Mouse (Mus musculus): ENCODE data around the gene Epb42.
"Not testable (repeated sequence)": the region's sequence is repeated elsewhere in the genome, so short reads cannot be mapped to it uniquely, and the experiment has no call there.

The Epb42 gene

DNA sequence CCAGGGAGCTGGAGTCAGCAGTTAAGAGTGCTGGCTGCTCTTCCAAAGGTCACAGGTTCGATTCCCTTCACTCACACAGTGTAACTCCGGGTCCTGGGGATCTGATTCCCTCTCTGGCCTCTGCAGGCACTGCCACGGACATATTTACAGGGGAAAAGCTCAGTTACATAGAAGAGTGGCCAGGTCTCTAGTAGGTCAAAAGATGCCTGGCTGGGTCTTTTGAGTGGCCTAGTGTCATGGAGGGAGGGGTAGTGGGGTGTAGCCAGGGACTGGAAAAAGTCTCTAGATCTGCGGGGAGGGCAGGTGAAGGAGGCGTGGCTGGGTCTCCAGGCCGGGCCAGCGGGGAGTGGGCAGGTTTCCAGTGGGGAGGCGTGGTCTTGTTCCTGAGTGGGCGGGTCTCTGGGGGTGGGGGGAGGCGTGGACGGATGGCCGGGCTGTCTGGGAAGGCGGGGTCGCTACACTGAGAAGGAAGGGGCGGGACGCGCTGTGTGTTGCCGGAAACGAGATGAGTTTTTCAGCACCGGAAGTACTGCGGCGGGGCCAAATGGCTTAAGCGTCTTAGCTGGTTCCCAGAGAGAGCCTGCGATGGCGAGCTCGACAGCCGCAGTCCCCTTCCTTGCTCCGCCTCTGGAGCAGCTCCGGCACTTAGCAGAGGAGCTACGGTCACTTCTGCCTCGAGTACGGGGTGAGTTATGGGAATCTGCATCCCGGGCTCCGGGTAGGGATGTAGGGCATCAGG, 28.8 kb downstream of the Epb42 start, which contains the start of gene Ccndbp1:
Gene Ccndbp1, plus strand, starts transcription at position 479 of the 739 bp plus-strand sequence.
- DNase-seq (ENCODE audit: low spot score in 2 of 2) = peak; percentile 92 to 93

- DNase-seq (ENCODE audit: low spot score in 2 of 2) = no peak
These were observed 29.9 kb downstream of the Epb42 start for GRCm38 (mm10) chr2:121006986-121007385.

DNA sequence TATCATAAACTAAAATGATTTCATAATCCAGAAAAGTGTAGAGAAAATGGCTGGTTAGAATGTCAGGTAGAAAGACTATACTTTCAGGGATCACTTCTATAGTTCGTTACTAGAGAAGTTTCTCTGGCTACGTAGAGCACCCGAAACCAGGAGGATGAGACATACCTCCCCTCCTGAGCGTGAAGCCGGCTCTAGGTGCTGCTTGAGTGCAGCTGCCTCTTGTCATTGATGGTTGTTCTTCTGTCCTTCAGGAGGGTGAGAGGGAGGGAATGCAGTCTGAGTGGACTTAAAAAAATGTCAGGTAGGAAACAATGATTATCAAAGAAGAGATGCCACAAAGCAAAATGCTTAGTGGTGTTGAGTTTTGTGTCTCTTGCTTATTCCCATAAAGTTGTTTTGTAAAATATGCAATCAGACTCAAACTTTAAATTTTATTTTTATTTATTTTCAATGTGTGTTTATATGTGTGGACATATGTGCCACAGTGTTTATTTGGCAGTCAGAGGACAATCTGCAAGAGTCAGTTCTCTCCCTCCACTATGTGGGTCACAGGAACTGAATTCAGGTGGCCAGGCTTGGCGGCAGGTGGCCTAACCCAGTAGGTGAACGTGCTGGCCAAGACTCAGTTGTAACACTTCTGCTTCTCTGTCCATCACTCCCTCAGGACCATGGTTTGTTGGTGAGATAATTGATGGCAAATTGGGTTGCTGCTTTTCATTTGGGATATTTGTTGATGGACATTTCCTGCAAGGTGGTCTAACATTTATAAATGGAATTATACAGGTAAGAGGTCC, 32.7 kb downstream of the Epb42 start:
- DNase-seq (ENCODE audit: low spot score in 2 of 2) = no peak

GRCm38 (mm10) chr2:121003586-121003985, 33.3 kb downstream of the Epb42 start:
- DNase-seq (ENCODE audit: low spot score in 2 of 2) = no peak

- no peak for DNase-seq (ENCODE audit: low spot score in 2 of 2)
These were observed 38.0 kb downstream of the Epb42 start for GRCm38 (mm10) chr2:120998863-120999262.

DNA sequence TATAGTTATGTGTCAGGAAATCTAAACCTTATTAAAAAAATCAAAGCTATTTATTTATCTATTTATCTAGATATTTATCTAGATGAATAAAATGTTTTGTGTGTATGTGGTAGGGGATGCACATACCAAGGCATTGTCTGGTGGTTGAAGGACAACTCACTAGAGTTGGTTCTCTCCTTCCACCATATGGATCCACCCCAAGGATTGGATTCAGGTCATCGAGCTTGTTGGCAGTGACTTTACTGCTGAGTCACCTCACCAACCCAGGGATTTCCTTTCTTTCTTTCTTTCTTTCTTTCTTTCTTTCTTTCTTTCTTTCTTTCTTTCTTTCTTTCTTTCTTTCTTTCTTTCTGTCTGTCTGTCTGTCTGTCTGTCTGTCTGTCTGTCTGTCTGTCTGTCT, 40.3 kb downstream of the Epb42 start:
- DNase-seq (ENCODE audit: low spot score in 2 of 2) = not testable (repeated sequence)

GRCm38 (mm10) chr2:120991196-120991595, 45.7 kb downstream of the Epb42 start:
- DNase-seq (ENCODE audit: low spot score in 2 of 2) = no peak

DNA sequence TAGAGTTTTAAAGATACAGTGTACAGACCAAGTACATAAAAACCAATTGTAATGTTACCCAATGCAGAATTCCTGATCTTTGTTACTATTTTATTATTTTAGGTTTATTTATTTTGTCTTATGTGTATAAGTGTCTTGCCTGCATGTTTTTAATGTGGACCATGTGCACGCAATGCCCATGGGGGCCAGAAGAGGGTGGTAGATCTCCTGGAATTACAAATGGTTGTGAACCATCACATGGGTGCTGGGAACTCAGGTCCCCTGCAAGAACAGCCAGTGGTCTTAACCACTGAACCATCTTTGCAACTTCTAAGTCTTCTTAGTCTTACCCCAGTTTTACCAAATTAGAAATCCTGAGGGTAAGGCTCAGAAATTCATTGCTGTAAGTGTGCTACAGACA, 51.6 kb downstream of the Epb42 start:
- DNase-seq (ENCODE audit: low spot score in 2 of 2) = no peak

GRCm38 (mm10) chr2:120983611-120984010, 53.3 kb downstream of the Epb42 start:
- no peak for DNase-seq (ENCODE audit: low spot score in 2 of 2)

- no peak for DNase-seq (ENCODE audit: low spot score in 2 of 2)
These were observed 56.0 kb downstream of the Epb42 start for GRCm38 (mm10) chr2:120980861-120981260.

- no peak for DNase-seq (ENCODE audit: low spot score in 2 of 2)
These were observed 57.1 kb downstream of the Epb42 start for GRCm38 (mm10) chr2:120979819-120980218.

DNA sequence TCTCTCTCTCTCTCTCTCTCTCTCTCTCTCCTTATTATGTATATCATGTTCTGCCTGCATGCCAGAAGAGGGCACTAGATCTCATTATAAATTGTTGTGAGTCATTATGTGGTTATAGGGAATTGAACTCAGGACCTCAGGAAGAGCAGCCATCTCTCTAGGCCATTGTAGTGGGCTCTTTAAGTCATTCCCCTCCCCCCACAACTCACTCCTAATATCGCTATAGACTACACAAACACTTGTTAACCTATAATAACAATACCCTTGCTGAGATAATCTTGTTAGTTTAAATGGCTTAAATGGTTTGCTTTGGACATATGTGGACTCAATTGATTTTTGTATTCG, 58.2 kb downstream of the Epb42 start:
- DNase-seq (ENCODE audit: low spot score in 2 of 2) = peak in 1 of 2 experiments; percentile 11

DNA sequence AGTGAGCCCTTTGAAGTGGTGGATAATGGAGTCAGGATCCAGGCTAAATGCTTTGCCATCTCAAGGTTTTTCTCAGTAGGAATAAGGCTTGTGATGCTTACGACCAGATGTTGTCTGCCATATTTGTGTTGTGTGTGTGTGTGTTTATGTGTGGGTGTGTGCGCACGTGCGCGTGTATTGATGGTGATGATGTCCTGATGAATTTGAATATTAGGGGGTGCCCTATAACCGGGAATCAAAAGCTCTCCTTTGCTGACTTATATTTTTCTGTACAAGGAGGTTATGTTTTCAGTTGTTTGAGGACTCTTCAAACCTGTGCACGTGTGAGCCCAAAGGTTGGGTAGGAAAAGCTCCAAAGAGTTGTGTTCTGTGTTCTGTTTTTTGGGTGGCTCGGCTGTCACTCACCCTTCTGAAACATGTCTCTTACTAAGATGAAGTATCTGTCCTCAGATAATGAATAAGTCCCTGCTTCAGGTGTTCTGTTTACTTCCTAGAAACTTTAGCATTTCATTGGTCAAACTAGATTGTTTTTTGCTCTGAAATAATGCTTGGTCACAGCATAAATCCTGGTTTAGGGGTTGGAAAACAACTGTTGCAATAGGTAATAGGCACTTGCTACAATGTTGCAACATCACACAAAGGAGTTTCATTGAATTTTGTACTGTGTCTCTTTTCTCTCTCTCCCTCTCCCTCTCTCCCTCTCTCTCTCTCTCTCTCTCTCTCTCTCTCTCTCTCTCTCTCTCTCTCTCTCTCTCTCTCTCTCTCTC, 58.8 kb downstream of the Epb42 start:
- no peak for DNase-seq (ENCODE audit: low spot score in 2 of 2)

- peak; percentile 71 to 73 for DNase-seq (ENCODE audit: low spot score in 2 of 2)
These were observed 59.6 kb downstream of the Epb42 start, which contains the start of gene Tmem62 for GRCm38 (mm10) chr2:120976990-120977925. TSS of gene Tmem62 (plus strand) at chr2:120977017.

- DNase-seq (ENCODE audit: low spot score in 2 of 2) = peak in 1 of 2 experiments; percentile 22
These were observed 60.6 kb downstream of the Epb42 start for GRCm38 (mm10) chr2:120976308-120976707.

DNA sequence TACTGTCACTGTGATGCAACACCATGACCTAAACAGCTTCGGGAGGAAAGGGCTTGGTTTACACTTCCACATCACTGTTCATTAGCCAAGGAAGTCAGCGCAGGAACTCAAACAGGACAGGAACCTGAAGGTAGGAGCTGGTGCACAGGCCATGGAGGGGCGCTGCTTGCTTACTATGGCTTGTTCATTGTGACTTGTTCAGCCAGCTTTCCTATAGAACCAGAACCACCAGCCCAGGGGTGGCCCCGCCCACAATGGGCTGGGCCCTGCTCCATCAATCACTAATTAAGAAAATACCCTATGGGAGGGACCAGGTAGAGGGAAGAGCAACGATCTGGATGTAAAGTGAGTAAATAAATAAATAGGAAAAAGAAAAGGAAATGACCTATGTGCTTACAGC, 63.9 kb downstream of the Epb42 start:
- DNase-seq (ENCODE audit: low spot score in 2 of 2) = peak in 1 of 2 experiments; percentile 5

DNA sequence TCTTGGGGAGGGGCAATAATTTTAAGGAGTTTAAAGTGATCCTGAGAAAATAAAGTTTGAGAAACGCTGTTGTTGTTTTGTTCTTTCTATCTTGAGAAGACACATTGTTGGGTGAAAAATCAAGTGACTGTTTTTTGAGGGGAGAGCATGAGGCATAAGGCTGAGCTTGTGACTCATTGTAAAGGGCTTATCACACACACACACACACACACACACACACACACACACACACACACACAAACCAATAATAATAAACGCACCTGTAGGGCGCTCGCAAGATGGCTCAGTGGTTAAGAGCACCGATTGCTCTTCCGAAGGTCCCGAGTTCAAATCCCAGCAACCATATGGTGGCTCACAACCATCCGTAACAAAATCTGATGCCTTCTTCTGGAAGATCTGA, 64.6 kb downstream of the Epb42 start:
- DNase-seq (ENCODE audit: low spot score in 2 of 2) = not testable (repeated sequence)

GRCm38 (mm10) chr2:120971766-120972165, 65.1 kb downstream of the Epb42 start:
- no peak for DNase-seq (ENCODE audit: low spot score in 2 of 2)

DNA sequence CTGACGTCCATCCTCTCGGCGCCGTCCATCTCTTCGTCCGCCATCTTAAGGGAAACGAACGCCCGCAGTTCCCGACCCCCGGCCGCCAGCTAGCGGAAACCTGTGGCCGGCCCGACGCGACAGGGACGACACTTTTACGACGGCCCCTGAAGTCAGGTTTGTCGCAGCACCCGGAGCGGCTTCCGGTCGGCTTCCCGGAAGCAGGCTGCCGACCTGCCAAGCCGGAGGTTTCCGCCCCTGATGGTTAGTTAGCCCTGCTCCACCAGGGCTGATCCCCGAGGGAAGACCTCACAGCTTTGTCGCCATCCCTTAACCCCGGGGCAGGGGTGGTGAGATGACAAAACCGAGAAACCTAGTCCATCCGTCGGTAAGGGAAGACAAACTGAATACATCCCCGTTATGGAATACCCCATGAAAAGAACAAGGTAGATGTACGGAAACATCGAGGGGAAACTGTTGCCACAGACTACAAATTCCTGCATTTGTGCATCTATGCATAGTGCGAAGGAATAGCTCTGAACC, 66.3 kb downstream of the Epb42 start, which contains the start of gene Ubr1:
Gene Ubr1, minus strand, starts transcription at position 157 of the 522 bp plus-strand sequence.
- peak; percentile 90 to 91 for DNase-seq (ENCODE audit: low spot score in 2 of 2)

DNA sequence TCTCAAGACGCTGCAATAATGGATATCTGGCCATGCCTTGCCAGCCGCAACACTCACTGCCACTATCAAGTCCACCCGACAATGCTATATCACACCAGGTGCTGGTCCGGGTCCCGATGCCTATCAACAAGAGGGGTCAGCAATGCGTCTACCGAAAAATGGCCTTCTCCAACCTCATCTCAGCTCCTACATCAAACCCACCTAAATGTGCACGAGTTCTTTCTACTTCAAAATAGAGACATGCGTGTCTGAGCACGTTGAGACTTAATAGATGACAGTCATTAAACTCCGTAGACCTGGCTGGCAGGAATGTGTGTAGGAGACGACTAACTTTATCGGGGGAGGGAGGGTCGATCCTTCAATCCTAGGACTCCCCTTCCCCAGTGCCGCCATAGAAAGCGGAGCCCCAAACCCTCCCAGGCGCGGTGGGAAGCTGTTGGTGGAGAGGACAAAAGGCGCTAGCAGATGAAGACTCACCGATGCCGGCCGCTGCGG, 66.8 kb downstream of the Epb42 start:
- peak in 1 of 2 experiments; percentile 22 for DNase-seq (ENCODE audit: low spot score in 2 of 2)
